ENCODE assay signal across 8 mouse cellular contexts in genomic region chr1:171263185-171263611, GRCm38 (mm10). TPM values are rescaled to one million over a fixed set of nuclear protein-coding genes. Genes with fewer than 3 reads are reported as not detected.
DNase-seq lines count a peak whose midpoint lies in the region; ATAC-seq and TF ChIP-seq lines count a peak whose summit lies in the region.
"Had no signal": no experiment of that assay in that cellular context is flagged by ENCODE, and none has a peak within 500 bp of the region (broad histone marks: within the 10 kb centered on the region; RNA-seq: fewer than 3 reads in every experiment).

No protein-coding gene starts in this region.

- 0% methylated on average over 2 of the region's 2 CpGs for WGBS in heart, embryonic 10.5 days
- WGBS in midbrain, embryonic 13.5 days = 0% methylated on average over 2 of the region's 2 CpGs

- TF ChIP-seq CTCF in Patski (IDR thresholded peaks at IDR 0.05) = no peak

- H3K4me2 ChIP-seq in midbrain, embryonic 13.5 days (replicated peaks) = peak overlapping the region; percentile 55

- ATAC-seq in Patski = peak; percentile 55
- ATAC-seq in midbrain, embryonic 13.5 days = peak; percentile 95

- CTCF ChIA-PET in Patski (lab: Charles Lee) = interaction anchor here (0.6 to 2.1 kb wide), 7 partner anchors 9 to 147 kb away, joined by 3 to 11 read pairs (median 4); partner anchors contain the start of genes Adamts4, Ndufs2, Ppox and Tomm40l

- H3K9ac ChIP-seq in midbrain, embryonic 13.5 days (replicated peaks) = no peak overlapping the region

- no peaks in the 10 kb centered on the region for H3K27me3 ChIP-seq in Patski
- H3K27me3 ChIP-seq in heart, embryonic 10.5 days (ENCODE audit: insufficient read depth, poor library complexity, severe bottlenecking) = no peaks in the 10 kb centered on the region
- H3K27me3 ChIP-seq in midbrain, embryonic 13.5 days = peaks cover 8% of the 10 kb centered on the region; the same call in 1 of the 2 replicates

- peaks cover 29% of the 10 kb centered on the region for H3K4me1 ChIP-seq in heart, embryonic 10.5 days
- H3K4me1 ChIP-seq in midbrain, embryonic 13.5 days (replicated peaks) = peaks cover 12% of the 10 kb centered on the region

- intact Hi-C loops in gastrocnemius, postnatal 14 days (cut with DNase I; ENCODE audit: low total_unique reads) = no loop called here

- H3K27ac ChIP-seq in heart, embryonic 10.5 days = peak overlapping the region; percentile 79
- H3K27ac ChIP-seq in midbrain, embryonic 13.5 days = peak overlapping the region; percentile 70

- in situ Hi-C loops in Patski (cut with MboI; ENCODE audit: low pct_unique_long_range_greater_than_20kb) = loop anchor here (25.0 kb wide), 1 partner anchor 376 kb away; the partner anchor contains the start of genes Dusp12 and Gm26620

- POLR2A ChIA-PET in Patski (lab: Charles Lee) = interaction anchor here (0.6 to 0.9 kb wide), 3 partner anchors 10 to 20 kb away, joined by 3 to 6 read pairs (median 4); no protein-coding TSS in a partner anchor

- DNase-seq in MN1 (ENCODE audit: low spot score) (peak; percentile 90), Patski (ENCODE audit: low read depth, low spot score) (no peak)
- DNase-seq in heart, embryonic 10.5 days (ENCODE audit: low spot score) = no peak
- peak; percentile 61 to 64 for DNase-seq in kidney, postnatal 25 days
- DNase-seq in urinary bladder, postnatal 36 days (ENCODE audit: low spot score in 2 of 2) = no peak
- no peak for DNase-seq in gastrocnemius, postnatal 14 days

- peak overlapping the region; percentile 49 for H3K4me3 ChIP-seq in heart, embryonic 10.5 days
- H3K4me3 ChIP-seq in midbrain, embryonic 13.5 days (replicated peaks) = peak overlapping the region; percentile 31; the same call in 1 of the 2 replicates

- no peaks in the 10 kb centered on the region for H3K36me3 ChIP-seq in heart, embryonic 10.5 days
- peaks cover 7% of the 10 kb centered on the region for H3K36me3 ChIP-seq in midbrain, embryonic 13.5 days

- H3K9me3 ChIP-seq in heart, embryonic 10.5 days = no peaks in the 10 kb centered on the region
- no peaks in the 10 kb centered on the region for H3K9me3 ChIP-seq in midbrain, embryonic 13.5 days
- H3K9me3 ChIP-seq: megakaryocyte, embryonic 14.5 days had no signal

RNA-seq across cellular contexts. Expression of gene B4galt3, which starts 6.9 kb away (rescaled TPM):
- 57.5 TPM for polyA plus RNA-seq in Patski (2021)
- polyA plus RNA-seq in heart, embryonic 10.5 days (2016; fragmentation: Nextera tagmentation; extraction: Ambion mirVana) = 53.3 and 62.4 TPM in 2 replicates
- 99.0 and 99.8 TPM in 2 replicates for polyA plus RNA-seq in midbrain, embryonic 13.5 days (2015; fragmentation: Nextera tagmentation; extraction: Ambion mirVana)
- 1 to 10 TPM; 5.9 to 9.4 TPM for total RNA-seq in gastrocnemius, postnatal 14 days (2021)

RNA-seq across cellular contexts. Expression of gene Ndufs2, which starts 12.0 kb away (rescaled TPM):
- polyA plus RNA-seq in Patski (2021) = 436 TPM
- polyA plus RNA-seq in heart, embryonic 10.5 days (2016; fragmentation: Nextera tagmentation; extraction: Ambion mirVana) = 390 and 470 TPM in 2 replicates
- 231 and 234 TPM in 2 replicates for polyA plus RNA-seq in midbrain, embryonic 13.5 days (2015; fragmentation: Nextera tagmentation; extraction: Ambion mirVana)
- total RNA-seq in gastrocnemius, postnatal 14 days (2021) = 100 to 1,000 TPM; 580 to 737 TPM

RNA-seq across cellular contexts. Expression of gene Adamts4, which starts 13.0 kb away (rescaled TPM):
- 21.8 TPM for polyA plus RNA-seq in Patski (2021)
- polyA plus RNA-seq in heart, embryonic 10.5 days (2016; fragmentation: Nextera tagmentation; extraction: Ambion mirVana) = 2.6 and 2.8 TPM in 2 replicates
- 6.5 and 7.4 TPM in 2 replicates for polyA plus RNA-seq in midbrain, embryonic 13.5 days (2015; fragmentation: Nextera tagmentation; extraction: Ambion mirVana)
- 1 to 10 TPM; 2.4 to 3.1 TPM for total RNA-seq in gastrocnemius, postnatal 14 days (2021)

RNA-seq across cellular contexts. Expression of gene Ppox, which starts 17.8 kb away (rescaled TPM):
- 41.9 TPM for polyA plus RNA-seq in Patski (2021)
- 57.1 and 59.8 TPM in 2 replicates for polyA plus RNA-seq in heart, embryonic 10.5 days (2016; fragmentation: Nextera tagmentation; extraction: Ambion mirVana)
- polyA plus RNA-seq in midbrain, embryonic 13.5 days (2015; fragmentation: Nextera tagmentation; extraction: Ambion mirVana) = 56.0 and 56.4 TPM in 2 replicates
- total RNA-seq in gastrocnemius, postnatal 14 days (2021) = 10 to 100 TPM in 1 of 2 experiments, 1 to 10 TPM in 1; 9.6 to 11.8 TPM

RNA-seq across cellular contexts. Expression of gene Usp21, which starts 24.6 kb away (rescaled TPM):
- polyA plus RNA-seq in Patski (2021) = 64.9 TPM
- 58.5 and 74.8 TPM in 2 replicates for polyA plus RNA-seq in heart, embryonic 10.5 days (2016; fragmentation: Nextera tagmentation; extraction: Ambion mirVana)
- polyA plus RNA-seq in midbrain, embryonic 13.5 days (2015; fragmentation: Nextera tagmentation; extraction: Ambion mirVana) = 112 and 121 TPM in 2 replicates
- total RNA-seq in gastrocnemius, postnatal 14 days (2021) = 10 to 100 TPM; 13.1 to 13.7 TPM

Comparison
In these comparisons a context has a peak if more than half of its experiments do, and no peak if none do; other contexts are left out.
1. DNase-seq: peak in MN1 (single experiment) and kidney, postnatal 25 days (2 of 2); none in Patski (single experiment), heart, embryonic 10.5 days (single experiment), urinary bladder, postnatal 36 days (0 of 2) and gastrocnemius, postnatal 14 days (single experiment).